Mouse (Mus musculus) ES-E14 (cell line): Measurements from ENCODE around the gene Zfpm1.

Experiments used
- MAFK ChIP-seq: IDR thresholded peaks from 2 replicates; pipeline ENCODE4 v1.6.1; 2014; ENCODE audit warnings: mild to moderate bottlenecking, low read depth, low read length, inconsistent platforms; ENCODE audit not compliant: insufficient read depth
- ZNF384 ChIP-seq: IDR thresholded peaks from 2 replicates; pipeline ENCODE4 v1.6.1; 2012; ENCODE audit warnings: low read depth, low read length, inconsistent platforms

DNA sequence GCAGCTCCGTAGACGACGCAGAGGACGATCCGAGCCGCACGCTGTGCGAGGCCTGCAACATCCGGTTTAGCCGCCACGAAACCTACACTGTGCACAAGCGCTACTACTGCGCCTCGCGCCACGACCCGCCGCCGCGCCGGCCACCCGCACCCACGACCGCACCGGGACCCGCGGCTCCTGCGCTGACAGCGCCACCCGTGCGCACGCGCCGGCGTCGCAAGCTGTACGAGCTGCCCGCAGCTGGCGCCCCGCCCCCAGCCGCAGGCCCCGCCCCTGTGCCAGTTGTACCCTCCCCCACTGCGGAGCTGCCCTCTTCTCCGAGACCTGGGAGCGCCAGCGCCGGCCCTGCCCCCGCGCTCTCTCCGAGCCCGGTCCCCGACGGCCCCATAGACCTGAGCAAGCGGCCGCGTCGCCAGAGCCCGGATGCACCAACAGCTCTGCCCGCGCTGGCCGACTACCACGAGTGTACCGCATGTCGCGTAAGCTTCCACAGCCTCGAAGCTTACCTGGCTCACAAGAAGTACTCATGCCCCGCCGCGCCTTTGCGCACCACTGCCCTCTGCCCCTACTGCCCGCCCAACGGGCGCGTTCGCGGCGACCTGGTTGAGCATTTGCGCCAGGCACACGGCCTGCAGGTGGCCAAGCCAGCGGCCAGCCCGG is 54.4 kb downstream of the Zfpm1 start:
- TF ChIP-seq MAFK (no peak), ZNF384 (no peak)
